Mouse (Mus musculus) bone marrow, adult 2 months (tissue): ENCODE measurements around the gene Rnasel.

Source experiments
- CTCF ChIP-seq: fragments of 200-500 bp; IDR thresholded peaks from 2 replicates; pipeline ENCODE4 v1.5.1; 2011; ENCODE audit warnings: low read length, control low read depth; ENCODE audit not compliant: control insufficient read depth, insufficient read depth
- POLR2A ChIP-seq: fragments of 200-500 bp; IDR thresholded peaks from 2 replicates; pipeline ENCODE4 v1.6.1; 2011; ENCODE audit warnings: low read depth, mild to moderate bottlenecking, control low read depth, low read length, borderline replicate concordance; ENCODE audit not compliant: control insufficient read depth

GRCm38 (mm10) chr1:153701461-153701860 is 47.8 kb upstream of the Rnasel start:
- TF ChIP-seq CTCF (no peak), POLR2A (no peak)
